Mouse (Mus musculus): Measurements from ENCODE around the gene Tssc4. TPM values are rescaled to one million over a fixed set of nuclear protein-coding genes. Genes with fewer than 3 reads are reported as not detected.

The Tssc4 gene
- total and polyA plus RNA-seq, 3 experiments, result 75.6 to 76.9 TPM; not detected in 1

DNA sequence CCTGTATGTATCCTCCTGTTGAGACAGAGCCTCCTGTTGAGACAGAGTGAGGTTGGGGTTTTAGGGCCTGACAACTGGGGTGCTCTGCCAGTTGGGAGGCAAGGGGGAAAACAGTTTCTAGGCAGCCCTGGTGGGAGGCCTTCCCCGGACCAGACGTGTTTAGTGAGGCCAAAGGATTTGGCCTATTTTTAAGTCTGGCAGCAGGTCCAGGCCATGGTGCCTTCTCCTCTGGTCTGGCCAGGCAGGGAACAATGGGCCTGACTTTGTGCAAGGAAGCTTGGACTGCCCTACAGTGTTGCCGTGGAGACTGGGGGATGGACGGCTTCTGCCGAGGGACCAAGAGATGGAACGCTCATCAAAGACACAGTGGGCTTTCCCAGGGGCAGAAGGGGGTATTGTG, 4.8 kb upstream of the Tssc4 start:
- Histone ChIP-seq H3K4me1 (ENCODE audit: control insufficient read depth in 1 of 2, insufficient read depth in 2 of 2, low read length in 2 of 2) (peaks cover 4 to 20% of the 10 kb centered on the region in 2 experiments), H3K27me3 (ENCODE audit: control insufficient read depth in 1 of 2, insufficient read depth in 2 of 2, low read length in 2 of 2) (no peaks in the 10 kb centered on the region), H3K9me3 (replicated peaks; ENCODE audit: insufficient read depth, low read length) (no peaks in the 10 kb centered on the region), H3K79me2 (ENCODE audit: control insufficient read depth, insufficient read depth, low read length, poor library complexity) (peaks cover 1% of the 10 kb centered on the region), H3K9ac (ENCODE audit: control insufficient read depth, low read depth, low read length, poor library complexity, severe bottlenecking) (no peak overlapping the region), H3K27ac (ENCODE audit: control insufficient read depth, low read depth, low read length) (no peak overlapping the region), H3K4me3 (ENCODE audit: control insufficient read depth in 1 of 2, insufficient read depth in 1 of 2, low read depth in 2 of 2, low read length in 2 of 2) (no peak overlapping the region), H3K36me3 (ENCODE audit: control insufficient read depth in 1 of 2, insufficient read depth in 2 of 2, low read length in 2 of 2) (peaks cover 2 to 14% of the 10 kb centered on the region in 2 experiments; a peak in 3 of 4 replicates)
- DNase-seq (ENCODE audit: low read depth, low spot score), result no peak
- TF ChIP-seq ZKSCAN1 (IDR thresholded peaks at IDR 0.05; ENCODE audit: low read depth, low read length), result no peak
- TF ChIP-seq NRF1 (IDR thresholded peaks at IDR 0.05; ENCODE audit: insufficient read depth, low read depth, low read length, poor library complexity, severe bottlenecking), result no peak
- no peak for TF ChIP-seq CHD1 (IDR thresholded peaks at IDR 0.05; ENCODE audit: low read depth, low read length)
- no peak for TF ChIP-seq UBTF (IDR thresholded peaks at IDR 0.05; ENCODE audit: borderline replicate concordance, insufficient read depth, low read depth, low read length)
- TF ChIP-seq USF1 (IDR thresholded peaks at IDR 0.05; ENCODE audit: low read depth, low read length), result no peak
- no peak for TF ChIP-seq TCF12 (IDR thresholded peaks at IDR 0.05; ENCODE audit: low read depth, low read length)
- TF ChIP-seq BHLHE40 (IDR thresholded peaks at IDR 0.05; ENCODE audit: borderline replicate concordance, low read depth, low read length), result no peak
- TF ChIP-seq MAFK (IDR thresholded peaks at IDR 0.05; ENCODE audit: borderline replicate concordance, low read depth, low read length), result no peak
- TF ChIP-seq CHD2 (IDR thresholded peaks at IDR 0.05; ENCODE audit: low read length), result no peak
- TF ChIP-seq JUND (IDR thresholded peaks at IDR 0.05; ENCODE audit: low read depth, low read length), result no peak
- no peak for TF ChIP-seq POLR2AphosphoS2 (IDR thresholded peaks at IDR 0.05; ENCODE audit: low read length)

DNA sequence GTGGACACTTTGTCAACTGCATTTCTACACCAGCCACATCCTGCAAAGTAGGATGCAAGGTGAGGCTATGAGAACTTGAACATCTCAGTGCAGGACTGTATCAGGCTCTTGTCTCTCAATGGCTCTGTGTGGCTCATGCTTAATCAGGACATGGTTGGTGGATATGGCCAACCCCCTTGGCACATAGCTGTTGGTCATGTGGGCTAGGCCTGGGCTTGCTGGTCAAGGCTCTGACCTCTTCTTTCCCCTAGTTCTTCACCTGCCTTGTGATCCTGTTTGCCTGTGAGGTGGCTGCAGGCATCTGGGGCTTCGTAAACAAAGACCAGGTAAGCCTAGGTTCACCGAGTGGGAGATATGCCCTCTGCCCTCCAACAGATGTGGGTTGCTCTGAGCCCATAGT, 3.4 kb upstream of the Tssc4 start:
- no peaks in the 10 kb centered on the region for H3K27me3 ChIP-seq (ENCODE audit: control insufficient read depth in 1 of 2, insufficient read depth in 2 of 2, low read length in 2 of 2)
- no peak for DNase-seq (ENCODE audit: low read depth, low spot score)
- H3K9ac ChIP-seq (ENCODE audit: control insufficient read depth, low read depth, low read length, poor library complexity, severe bottlenecking), result no peak overlapping the region
- peaks cover 2 to 6% of the 10 kb centered on the region in 2 experiments; a peak in 3 of 4 replicates for H3K36me3 ChIP-seq (ENCODE audit: control insufficient read depth in 1 of 2, insufficient read depth in 2 of 2, low read length in 2 of 2)
- peaks cover 13% of the 10 kb centered on the region for H3K79me2 ChIP-seq (ENCODE audit: control insufficient read depth, insufficient read depth, low read length, poor library complexity)
- H3K9me3 ChIP-seq (replicated peaks; ENCODE audit: insufficient read depth, low read length), result no peaks in the 10 kb centered on the region
- H3K27ac ChIP-seq (ENCODE audit: control insufficient read depth, low read depth, low read length), result no peak overlapping the region
- TF ChIP-seq GATA1 (IDR thresholded peaks at IDR 0.05; ENCODE audit: low read depth, low read length) (no peak), BHLHE40 (IDR thresholded peaks at IDR 0.05; ENCODE audit: borderline replicate concordance, low read depth, low read length) (no peak), CHD2 (IDR thresholded peaks at IDR 0.05; ENCODE audit: low read length) (no peak), ELF1 (IDR thresholded peaks at IDR 0.05; ENCODE audit: low read depth, low read length) (no peak), CHD1 (IDR thresholded peaks at IDR 0.05; ENCODE audit: low read depth, low read length) (no peak), TAL1 (IDR thresholded peaks at IDR 0.05; ENCODE audit: low read length) (no peak), MYC (IDR thresholded peaks at IDR 0.05; ENCODE audit: low read depth, low read length) (no peak), POLR2A (IDR thresholded peaks at IDR 0.05; ENCODE audit: control insufficient read depth in 1 of 2, insufficient read depth in 1 of 2, low read depth in 1 of 2, low read length in 2 of 2, poor library complexity in 1 of 2) (no peak), TBP (IDR thresholded peaks at IDR 0.05; ENCODE audit: low read depth, low read length) (no peak), USF1 (IDR thresholded peaks at IDR 0.05; ENCODE audit: low read depth, low read length) (no peak), GABPA (IDR thresholded peaks at IDR 0.05; ENCODE audit: low read depth, low read length) (no peak), KAT2A (conservative IDR thresholded peaks at IDR 0.05; ENCODE audit: low read depth, low read length) (no peak), E2F4 (IDR thresholded peaks at IDR 0.05; ENCODE audit: borderline replicate concordance, low read depth, low read length) (no peak), ZMIZ1 (IDR thresholded peaks at IDR 0.05; ENCODE audit: low read depth, low read length) (no peak), SMC3 (IDR thresholded peaks at IDR 0.05; ENCODE audit: low read depth, low read length) (no peak)
- no peak overlapping the region for H3K4me3 ChIP-seq (ENCODE audit: control insufficient read depth in 1 of 2, insufficient read depth in 1 of 2, low read depth in 2 of 2, low read length in 2 of 2)
- peaks cover 0 to 18% of the 10 kb centered on the region in 2 experiments; a peak in 2 of 4 replicates for H3K4me1 ChIP-seq (ENCODE audit: control insufficient read depth in 1 of 2, insufficient read depth in 2 of 2, low read length in 2 of 2)

All from MEL (cell line).